Mouse (Mus musculus): ENCODE results near the gene 1700018F24Rik.
A peak's percentile ranks its signal among the peaks of the same experiment; 100 is the strongest.
"Not testable (repeated sequence)": the region's sequence is repeated elsewhere in the genome, so short reads cannot be mapped to it uniquely, and the experiment has no call there.

1700018F24Rik gene

DNA sequence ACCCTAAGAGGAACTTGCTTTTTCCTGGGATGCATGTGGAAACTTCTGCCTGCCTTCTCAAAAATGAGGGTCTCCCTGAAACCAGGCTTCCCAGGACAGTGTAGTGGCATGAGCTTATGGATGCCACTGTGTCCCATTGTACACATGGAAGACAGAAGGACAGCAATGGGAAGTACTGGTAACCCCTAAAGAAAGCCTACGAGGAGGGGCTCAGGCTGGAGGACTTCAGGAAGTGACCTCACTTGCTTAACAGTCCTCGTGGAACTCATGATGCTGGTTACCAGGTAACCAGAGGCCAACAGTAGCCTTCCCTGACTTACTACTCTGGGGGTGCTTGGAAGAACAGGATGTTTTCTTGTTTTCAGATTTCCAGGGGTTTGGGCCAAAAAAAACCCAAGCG is at the start of gene 1700018F24Rik:
Gene 1700018F24Rik, plus strand, starts transcription at position 301 of the 400 bp plus-strand sequence.
- DNase-seq (ENCODE audit: inconsistent ontology term): not testable (repeated sequence)

DNA sequence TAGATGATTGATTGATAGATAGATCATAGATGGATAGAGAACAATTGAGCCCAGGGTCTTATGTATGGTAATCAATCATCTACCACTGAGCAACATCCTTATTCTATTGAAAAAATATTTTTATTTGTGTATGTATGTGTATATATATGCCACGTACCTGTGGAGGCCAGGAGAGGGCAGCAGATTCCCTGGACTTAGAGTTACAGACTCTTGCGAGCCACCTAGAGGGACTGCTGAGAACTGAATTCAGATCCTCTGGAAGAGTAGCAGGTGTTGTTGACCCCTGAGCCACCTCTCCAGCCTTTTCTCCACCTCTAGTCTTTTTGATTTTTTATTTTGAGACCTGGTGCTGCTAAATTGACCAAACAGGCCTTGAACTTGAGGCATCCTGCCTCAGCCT is 44.3 kb upstream of the 1700018F24Rik start:
- no peak for DNase-seq (ENCODE audit: inconsistent ontology term)

DNA sequence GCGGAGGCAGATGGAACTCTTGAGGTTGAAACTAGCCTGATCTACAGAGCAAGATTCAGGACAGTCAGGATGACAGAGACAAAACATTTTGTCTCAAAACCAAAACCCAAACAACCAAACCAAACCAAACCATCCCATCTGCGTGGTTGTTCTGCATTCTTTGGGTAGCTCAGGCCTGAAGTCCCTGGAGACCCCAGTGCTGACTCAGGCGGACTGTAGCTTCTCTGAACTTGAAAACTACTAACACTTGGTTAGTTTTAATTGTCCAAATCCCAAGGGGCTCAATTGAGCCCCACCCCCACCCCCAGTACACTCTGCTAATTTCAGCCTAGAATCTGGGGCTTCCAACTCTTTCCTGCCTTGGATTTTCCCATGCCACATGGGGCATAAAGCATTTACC is 39.4 kb upstream of the 1700018F24Rik start:
- no peak for DNase-seq (ENCODE audit: inconsistent ontology term)

DNA sequence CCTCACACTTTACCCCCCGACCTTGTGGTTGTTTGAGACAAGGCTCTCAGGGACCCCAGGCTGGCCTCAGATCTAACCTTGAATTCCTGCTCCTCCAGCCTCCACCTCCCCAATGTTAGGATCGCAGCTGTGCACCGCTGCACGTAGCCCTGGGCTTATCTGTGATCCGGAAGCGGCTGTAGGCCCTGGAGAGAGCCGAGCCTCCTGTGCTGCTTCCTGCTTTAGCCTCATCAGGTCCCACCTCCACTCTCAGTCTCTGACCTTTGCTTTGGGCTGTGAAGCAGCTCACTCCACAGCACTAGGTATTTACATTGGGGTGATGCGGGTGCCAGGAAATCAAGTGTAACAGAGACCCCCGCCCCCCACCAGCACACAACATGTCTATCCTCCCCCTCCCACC is 38.3 kb upstream of the 1700018F24Rik start:
- DNase-seq (ENCODE audit: inconsistent ontology term): no peak

DNA sequence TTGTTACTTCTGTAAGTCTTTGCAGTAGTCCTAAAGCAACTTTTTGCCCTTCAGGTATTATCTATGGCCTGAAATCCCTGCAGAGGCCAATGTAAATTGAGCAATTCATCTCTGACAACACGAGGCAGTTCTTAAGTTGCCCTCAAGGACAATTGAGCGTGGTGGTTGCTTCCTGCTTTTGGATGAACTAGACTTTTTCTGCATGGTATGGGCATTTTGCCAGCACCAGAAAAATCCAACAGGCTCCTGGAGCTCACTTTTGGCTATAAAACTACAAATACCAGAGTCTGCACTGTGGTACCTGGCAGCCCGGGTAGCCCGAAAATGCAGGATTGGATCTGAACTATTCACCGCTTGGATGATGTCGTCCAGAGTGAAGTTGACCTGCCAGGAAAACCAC is 37.2 kb upstream of the 1700018F24Rik start:
- no peak for DNase-seq (ENCODE audit: inconsistent ontology term)

DNA sequence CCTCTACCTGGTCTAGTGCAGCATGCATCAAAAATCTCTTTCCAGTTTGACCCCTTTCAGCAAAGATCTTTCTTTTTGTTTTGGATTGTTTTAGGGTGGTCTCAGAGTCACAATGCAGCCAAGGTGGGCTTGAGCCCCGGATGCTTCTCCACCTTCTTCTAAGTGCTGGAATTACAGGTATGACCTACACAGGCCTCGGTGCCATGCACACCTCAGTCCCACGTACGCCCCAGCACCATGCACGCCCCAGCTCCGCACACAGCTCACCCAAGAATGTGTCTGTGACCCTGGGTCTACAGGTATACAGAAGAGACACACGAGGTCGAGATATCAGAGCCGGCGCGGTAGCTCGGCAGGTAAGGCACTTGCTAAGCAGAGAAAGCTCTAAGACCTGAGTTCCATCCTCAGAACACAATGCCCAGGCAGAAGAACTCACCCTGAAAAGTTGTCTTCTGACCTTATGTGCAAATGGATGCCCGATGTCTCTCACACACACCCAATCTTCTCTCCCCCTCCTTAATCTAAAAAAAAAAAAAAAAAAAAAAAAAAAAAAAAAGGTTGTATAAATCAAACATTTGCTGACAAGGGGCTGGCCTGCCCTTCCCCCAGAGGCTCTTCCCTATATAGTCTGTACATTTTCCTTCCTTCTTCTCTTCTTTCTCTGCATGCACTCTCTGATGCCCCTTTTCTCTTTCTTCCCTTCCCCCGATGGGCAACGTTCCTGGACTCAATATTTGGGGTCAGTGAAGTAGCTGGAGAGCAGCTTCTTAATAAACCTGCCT is 33.7 kb upstream of the 1700018F24Rik start:
- DNase-seq (ENCODE audit: inconsistent ontology term): no peak

DNA sequence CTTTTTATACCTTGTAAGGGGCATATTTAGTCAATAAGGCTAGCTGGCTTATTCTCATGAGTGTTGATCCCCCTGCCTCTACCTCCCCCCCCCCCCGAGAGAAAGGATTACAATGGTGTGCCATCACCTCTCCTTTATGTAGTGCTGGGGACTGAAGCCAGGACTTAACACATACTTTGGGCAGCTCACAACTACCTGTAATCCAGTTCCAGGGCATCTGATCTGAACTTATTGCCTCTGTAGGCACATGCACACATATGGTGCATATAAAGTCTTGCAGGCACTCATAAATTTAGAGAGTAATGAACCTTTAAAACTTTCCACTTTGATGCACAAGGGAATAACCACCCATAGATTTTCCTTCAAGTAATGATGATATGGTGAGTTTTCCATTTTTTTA is 28.5 kb upstream of the 1700018F24Rik start:
- no peak for DNase-seq (ENCODE audit: inconsistent ontology term)

DNA sequence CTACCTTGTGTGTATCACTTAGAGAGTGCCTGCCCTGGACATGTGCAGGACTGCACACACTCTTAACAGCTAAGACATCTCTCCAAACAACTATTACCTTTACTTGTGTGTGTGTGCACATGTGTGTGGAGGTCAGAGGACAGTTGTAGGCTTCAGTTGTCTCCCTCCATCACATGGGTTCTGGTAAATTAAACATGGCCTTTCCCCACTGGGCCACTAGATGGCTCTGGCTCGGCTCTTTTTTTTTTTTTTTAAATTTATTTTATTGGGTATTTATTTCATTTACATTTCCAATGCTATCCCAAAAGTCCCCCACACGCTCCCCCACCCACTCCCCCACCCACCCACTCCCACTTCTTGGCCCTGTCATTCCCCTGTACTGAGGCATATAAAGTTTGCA is 26.0 kb upstream of the 1700018F24Rik start:
- DNase-seq (ENCODE audit: inconsistent ontology term): not testable (repeated sequence)

DNA sequence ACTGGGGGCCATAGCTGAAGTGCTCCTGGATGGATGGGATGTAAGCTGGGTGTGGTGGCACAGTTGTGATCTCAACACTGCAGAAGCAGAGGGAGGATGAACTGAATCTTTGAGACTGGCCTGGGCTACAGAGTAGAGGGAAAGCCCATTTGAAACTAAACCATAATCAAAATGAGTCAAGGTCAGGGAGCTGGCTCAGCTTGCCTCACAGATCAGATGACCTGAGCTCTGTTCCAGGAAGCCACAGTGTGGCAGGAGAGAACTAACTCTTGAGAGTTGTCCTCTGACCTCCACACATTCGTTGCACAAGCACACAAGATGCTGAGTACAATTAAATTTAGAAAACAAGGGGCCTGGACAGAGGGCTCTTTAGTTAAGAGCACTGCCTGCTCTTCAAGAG is 22.5 kb upstream of the 1700018F24Rik start:
- DNase-seq (ENCODE audit: inconsistent ontology term): not testable (repeated sequence)

DNA sequence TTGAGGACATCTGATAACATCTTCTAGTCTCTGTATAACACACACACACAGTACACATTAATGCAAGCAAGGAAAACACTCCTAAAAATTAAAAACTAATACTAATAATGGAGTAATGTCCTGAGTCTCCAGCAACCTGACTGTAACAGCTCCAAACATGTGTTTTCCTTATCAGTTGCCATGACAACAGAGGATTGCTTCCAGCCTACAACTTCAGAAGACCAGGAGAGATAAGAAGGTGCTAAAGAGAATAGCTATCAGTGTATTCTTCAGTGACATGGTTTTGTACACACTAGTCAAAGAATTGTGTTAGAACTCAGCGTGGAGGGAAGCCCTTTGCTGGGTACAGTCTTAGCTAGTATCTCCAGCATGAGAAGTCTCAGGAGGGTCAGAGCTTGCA is 22.1 kb upstream of the 1700018F24Rik start:
- DNase-seq (ENCODE audit: inconsistent ontology term): not testable (repeated sequence)

DNA sequence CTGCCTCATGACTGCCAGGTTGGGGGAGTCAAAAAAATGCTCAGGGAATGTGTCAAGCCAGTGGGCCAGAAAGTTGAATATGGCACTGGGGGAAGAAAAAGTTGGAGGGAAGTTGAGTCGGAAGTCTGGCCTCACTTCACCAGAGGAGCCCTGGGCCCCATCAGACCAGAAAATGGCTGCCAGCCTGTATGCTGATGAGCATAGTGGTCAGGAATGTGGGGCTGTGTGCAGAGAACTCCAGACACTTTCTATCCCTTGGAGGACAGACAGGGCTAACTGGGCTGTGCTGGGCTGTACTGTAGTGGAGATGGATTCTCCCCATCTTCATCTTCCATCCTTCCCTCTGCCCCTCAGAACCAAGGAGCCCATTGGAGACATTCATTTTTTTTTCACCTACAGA is 12.3 kb upstream of the 1700018F24Rik start:
- not testable (repeated sequence) for DNase-seq (ENCODE audit: inconsistent ontology term)

DNA sequence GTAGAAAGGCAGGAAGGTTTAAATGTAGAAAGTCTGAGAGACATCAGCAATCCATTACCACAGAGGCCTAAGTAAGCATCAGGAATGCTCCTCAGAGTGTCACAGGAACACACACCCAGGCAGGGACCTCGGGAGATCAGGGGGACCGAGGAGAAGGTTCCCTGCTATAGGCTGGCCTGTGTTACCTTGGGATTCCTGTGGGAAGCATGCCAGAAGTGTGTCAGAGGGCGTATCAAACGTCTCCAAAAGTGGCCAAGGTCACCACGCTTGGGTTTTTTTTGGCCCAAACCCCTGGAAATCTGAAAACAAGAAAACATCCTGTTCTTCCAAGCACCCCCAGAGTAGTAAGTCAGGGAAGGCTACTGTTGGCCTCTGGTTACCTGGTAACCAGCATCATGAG is 10.4 kb upstream of the 1700018F24Rik start, which contains the start of gene Gm4871:
Gene Gm4871, minus strand, starts transcription at position 364 of the 400 bp plus-strand sequence.
- DNase-seq (ENCODE audit: inconsistent ontology term): not testable (repeated sequence)

DNA sequence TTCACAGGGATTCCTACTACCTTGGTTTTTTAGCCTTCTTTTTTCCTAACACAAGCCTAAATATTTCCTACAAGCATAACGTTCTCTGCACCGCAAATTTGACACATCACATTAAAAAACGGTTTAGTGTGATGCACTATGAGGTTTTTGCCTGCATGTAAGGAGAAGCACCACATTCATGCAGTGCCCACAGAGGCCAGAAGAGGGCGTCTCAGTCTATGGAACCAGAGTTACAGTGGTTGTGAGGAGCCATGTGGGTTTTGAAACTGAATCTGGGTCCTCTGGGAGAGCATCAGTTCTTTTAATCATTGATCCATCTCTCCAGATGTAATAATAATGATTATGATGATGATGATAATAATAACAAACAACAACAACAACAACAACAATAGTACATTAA is 1.2 kb upstream of the 1700018F24Rik start:
- DNase-seq (ENCODE audit: inconsistent ontology term): no peak

DNA sequence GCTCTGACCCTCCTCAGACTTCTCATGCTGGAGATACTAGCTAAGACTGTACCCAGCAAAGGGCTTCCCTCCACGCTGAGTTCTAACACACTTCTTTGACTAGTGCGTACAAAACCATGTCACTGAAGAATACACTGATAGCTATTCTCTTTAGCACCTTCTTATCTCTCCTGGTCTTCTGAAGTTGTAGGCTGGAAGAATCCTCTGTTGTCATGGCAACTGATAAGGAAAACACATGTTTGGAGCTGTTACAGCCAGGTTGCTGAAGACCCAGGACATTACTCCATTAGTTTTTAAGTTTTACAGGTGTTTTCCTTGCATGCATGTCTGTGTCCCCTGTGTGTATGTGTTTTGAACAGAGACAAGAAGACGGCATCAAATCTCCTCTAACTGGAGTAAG is 11.4 kb downstream of the 1700018F24Rik start:
- DNase-seq (ENCODE audit: inconsistent ontology term): not testable (repeated sequence)

DNA sequence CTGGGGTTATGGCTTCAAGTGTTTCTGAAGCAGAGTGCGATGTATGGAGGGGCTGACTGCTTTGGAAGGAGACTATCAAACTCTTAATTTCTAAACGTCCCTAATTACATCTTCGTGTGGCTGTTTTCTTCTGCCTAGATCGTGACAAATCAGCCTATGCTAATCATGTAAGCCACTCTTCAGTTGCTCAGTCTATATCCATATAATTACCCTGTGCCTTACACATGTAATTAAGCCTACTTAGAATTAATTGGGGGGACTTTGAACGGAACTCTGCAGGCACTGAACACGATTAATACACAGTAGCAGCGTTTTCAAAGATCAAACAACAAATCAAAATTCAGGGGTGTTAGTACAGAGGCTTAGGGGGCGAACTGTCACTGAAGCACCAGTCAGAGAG is 15.1 kb downstream of the 1700018F24Rik start:
- no peak for DNase-seq (ENCODE audit: inconsistent ontology term)

DNA sequence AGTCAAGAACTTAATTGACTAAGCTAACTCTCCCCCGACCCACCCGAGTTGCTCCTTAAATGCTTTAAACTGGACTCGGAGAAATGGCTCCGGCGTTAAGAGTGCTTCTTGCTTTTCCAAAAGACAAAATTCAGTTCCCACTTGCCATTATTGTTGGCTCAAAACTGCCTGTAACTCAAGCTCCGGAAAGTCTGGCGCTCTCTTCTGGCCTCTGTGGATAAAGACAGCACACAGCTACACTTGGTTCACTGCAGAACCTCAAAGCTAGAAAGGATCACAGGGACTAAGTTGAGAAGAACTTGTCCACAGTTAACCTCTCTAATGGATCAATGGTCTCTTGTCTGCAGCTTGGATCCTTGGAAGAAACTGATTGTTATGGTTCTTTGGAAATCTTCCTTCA is 15.9 kb downstream of the 1700018F24Rik start:
- no peak for DNase-seq (ENCODE audit: inconsistent ontology term)

DNA sequence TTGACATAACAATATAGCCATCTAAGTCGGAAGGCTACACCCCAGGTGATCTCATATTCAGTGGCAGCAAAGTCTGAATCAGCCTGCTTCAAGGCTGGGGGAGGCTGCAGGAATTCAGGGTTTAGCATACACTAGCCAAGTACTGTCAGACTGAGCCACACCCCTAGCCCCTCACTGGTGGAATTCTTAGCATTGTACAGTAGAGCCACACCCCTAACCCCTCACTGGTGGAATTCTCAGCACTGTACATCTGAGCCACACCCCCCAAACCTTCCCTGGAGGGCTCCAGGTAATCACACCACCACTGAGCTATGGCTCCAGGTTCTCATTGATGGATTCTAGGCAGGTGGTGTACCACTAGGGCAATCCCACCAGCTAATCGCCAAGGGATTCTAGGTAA is 16.7 kb downstream of the 1700018F24Rik start:
- no peak for DNase-seq (ENCODE audit: inconsistent ontology term)

DNA sequence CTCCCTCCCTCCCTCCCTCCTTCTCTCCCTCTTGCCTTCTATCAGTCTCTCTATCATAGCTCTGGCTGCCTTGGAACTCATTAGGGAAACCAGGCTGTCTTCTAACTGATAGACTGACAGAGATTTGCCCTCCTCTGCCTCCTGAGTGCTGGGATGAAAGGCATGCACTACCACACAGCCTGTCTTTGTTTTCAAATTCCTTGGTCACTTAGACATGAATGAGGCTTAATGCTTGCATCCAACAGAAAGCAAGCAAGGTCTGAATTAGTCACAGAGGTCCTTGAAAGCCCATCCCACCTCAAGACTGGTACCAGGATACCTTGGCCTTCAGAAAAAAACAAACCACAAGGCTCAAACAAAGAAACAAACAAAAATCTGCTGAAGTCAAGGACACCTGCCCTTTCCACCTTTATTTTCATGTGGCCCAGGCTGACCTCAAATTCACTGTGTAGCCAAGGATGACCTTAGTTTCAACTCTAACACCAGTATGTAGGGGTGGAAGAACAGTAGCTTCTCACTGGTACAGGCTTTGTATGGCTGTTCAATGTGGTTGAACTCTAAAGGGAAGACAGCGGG is 22.1 kb downstream of the 1700018F24Rik start:
- peak; percentile 58 for DNase-seq (ENCODE audit: inconsistent ontology term)

DNA sequence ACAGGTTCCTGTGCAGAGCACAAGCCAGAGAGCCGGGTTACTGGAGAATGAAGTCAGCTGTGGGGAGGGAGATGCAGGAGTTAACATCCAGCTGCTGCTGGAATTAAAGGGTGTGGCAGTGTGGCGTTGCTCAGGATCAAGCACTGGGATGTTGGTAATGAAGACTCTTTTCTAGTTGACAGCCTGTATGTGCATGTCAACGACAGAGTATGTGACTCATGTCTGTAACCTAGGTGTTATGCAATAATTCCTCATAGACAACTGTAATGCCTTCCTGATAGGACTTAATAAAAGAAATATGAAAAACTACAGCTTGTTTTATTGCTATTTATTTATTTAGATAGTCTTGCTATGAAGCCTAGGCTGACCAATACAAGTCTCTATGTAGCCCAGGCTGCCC is 26.1 kb downstream of the 1700018F24Rik start:
- no peak for DNase-seq (ENCODE audit: inconsistent ontology term)

DNA sequence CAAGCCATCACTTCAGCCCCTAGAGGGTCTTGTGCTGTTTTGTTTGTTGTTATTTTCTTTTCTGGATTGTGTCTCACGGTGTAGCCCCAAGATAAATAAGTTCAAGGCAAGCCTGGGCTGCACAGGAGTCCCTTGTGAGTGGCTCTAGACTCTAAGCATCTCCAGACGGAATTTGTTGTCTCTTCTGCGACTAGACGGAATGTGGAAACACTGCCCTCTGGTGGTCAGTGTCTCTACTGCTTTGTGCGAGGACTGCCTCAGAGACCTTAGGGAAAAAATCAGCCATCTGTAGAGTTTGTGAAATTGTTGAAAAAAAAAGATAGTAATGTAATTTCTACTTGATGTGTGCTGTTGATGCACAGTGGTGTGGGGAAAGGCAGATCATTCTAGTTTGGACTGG is 26.9 kb downstream of the 1700018F24Rik start:
- peak; percentile 49 for DNase-seq (ENCODE audit: inconsistent ontology term)

DNA sequence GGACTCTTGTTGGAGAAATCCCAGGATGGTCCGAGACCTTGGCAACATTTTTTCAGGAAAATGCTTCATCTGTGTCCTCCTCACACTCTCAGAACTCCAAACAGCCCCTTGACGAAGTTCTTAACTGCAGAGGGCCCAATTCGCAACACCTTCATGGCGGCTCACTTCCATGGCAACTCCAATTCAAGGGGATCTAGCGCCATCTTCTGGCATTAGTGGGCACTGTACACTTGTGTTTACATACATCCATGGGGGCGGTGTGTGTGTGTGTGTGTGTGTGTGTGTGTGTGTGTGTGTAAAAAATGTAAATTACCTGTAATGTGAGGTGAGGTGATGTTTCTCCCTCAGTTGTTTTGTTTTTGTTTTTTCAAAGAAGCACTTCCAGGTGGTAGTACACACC is 28.6 kb downstream of the 1700018F24Rik start:
- no peak for DNase-seq (ENCODE audit: inconsistent ontology term)

DNA sequence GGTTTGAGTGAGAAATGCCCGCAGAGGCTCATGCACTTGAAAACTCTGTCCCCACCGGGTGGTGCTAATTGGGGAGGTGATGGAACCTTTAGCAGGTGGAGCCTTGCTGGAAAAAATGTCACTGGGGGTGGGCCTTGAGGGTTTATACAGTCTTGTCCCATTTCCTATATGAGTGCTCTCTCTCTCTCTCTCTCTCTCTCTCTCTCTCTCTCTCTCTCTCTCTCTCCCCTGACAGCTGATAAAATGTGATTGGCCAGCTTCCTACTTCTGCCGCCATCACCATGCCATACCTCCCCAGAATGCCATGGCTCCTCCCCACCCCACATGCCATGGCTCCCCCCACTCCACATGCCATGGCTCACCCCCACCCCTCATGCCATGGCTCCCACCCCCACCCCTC is 32.3 kb downstream of the 1700018F24Rik start:
- no peak for DNase-seq (ENCODE audit: inconsistent ontology term)

DNA sequence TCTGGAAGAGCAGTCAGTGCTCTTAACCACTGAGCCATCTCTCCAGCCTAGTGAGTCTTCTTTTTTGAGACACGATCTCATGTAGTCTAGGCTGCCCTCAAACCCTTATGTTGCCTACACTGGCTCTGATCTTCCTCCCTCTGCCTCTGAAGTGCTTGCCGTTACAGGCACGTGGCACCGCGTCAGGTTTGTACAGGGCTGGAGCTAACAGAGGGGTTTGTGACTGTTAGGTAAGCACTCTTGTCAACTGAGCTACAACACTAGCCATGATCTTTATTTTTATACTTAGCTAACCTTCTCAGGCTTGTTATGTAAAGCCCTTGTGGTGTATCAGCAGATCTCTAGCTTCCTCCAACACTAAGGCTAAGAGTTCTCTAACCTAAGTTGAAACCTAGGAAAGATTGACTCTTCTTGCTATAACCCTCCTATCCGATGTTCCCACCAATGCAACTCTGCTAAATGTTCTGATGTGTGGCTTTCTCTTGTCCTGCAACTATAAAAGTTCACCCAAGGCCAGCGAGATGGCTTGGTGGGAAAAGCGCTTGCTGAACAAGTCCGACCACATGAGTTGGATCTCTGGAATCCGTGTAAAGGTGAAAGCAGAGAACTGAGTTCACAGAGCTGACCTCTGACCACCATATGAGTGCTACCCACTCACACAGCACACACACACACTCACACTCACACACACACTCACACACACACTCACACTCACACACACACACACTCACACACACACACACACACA is 39.2 kb downstream of the 1700018F24Rik start:
- DNase-seq (ENCODE audit: inconsistent ontology term): no peak

Measured in Muller cell, postnatal 12 days (primary cell).